Mouse (Mus musculus): Measurements from ENCODE around the gene Chic2. TPM values are rescaled to one million over a fixed set of nuclear protein-coding genes. Genes with fewer than 3 reads are reported as not detected.
A peak's percentile ranks its signal among the peaks of the same experiment; 100 is the strongest.

Chic2 gene
- polyA plus RNA-seq, 1 experiment from 2014 or later = 34.4 TPM

DNA sequence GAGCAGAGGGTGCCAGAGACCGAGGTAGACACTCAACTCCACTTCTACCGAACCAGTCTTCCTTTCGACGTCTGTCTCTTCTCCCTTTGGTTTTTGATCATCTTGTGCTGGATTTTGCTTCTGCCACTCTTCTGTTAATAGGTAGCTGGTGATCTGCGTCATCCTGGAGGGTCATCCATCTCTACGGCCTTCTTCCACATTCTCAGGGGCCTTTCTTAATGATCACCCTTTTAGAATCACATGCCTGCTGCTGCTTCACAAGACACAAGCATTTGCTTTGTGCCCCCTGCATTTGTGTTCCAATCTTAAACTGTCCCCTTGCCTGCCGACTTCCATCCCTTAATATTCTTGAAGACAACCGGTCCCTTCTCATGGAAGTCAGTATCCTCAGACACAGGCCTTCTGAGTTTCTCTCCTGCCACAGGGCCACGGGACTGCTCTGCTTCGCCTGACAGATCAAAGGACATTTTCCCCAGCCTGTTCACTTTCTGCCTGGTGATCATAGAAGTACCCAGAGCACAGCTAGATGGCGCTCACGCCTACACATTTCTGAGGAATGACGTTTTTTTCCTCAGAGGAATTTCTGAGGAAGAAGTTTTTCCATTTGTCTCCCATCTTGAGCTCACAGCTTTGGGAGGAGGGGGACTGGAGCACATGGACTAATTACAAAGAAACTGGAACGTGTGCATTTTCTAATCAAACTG is 83.6 kb downstream of the Chic2 start:
- Histone ChIP-seq H3K4me1 (peaks cover 18% of the 10 kb centered on the region), H3K27ac (no peak overlapping the region)
- WGBS = 28% methylated on average over 14 of the region's 14 CpGs

DNA sequence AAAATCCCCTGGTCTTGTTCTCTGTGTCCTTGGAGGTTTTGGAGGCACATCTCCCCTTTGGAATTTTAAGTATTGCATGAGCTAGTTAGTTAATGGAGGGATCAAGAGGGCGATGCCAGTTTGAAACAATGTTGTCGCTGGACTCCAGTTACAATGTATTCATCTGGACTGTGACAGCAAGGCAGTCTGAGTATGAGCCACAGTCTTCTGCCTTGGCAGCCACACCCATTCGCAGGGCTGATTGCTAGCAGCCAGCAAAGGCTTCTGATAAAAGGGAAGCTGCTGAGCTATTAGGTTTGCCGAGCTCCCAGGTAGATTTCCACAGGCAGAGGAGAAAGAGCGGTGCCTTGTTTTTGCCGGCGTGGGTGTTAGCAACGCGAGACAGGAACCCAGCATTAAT is 84.3 kb downstream of the Chic2 start:
- Histone ChIP-seq H3K27me3 (ENCODE audit: poor library complexity, severe bottlenecking) (peaks cover 99% of the 10 kb centered on the region), H3K4me1 (peaks cover 18% of the 10 kb centered on the region), H3K4me3 (no peak overlapping the region), H3K36me3 (replicated peaks) (no peaks in the 10 kb centered on the region), H3K27ac (no peak overlapping the region), H3K9me3 (no peaks in the 10 kb centered on the region)
- DNase-seq (ENCODE audit: extremely low spot score, low spot score) = no peak
- 64% methylated on average over 9 of the region's 9 CpGs for WGBS

More for the DNA sequence above, 83.6 kb downstream of the Chic2 start:
- peaks cover 96% of the 10 kb centered on the region for H3K27me3 ChIP-seq (ENCODE audit: poor library complexity, severe bottlenecking)
- H3K9me3 ChIP-seq = no peaks in the 10 kb centered on the region
- DNase-seq (ENCODE audit: extremely low spot score, low spot score) = peak; percentile 73
- no peak overlapping the region for H3K4me3 ChIP-seq
- no peaks in the 10 kb centered on the region for H3K36me3 ChIP-seq (replicated peaks)

DNA sequence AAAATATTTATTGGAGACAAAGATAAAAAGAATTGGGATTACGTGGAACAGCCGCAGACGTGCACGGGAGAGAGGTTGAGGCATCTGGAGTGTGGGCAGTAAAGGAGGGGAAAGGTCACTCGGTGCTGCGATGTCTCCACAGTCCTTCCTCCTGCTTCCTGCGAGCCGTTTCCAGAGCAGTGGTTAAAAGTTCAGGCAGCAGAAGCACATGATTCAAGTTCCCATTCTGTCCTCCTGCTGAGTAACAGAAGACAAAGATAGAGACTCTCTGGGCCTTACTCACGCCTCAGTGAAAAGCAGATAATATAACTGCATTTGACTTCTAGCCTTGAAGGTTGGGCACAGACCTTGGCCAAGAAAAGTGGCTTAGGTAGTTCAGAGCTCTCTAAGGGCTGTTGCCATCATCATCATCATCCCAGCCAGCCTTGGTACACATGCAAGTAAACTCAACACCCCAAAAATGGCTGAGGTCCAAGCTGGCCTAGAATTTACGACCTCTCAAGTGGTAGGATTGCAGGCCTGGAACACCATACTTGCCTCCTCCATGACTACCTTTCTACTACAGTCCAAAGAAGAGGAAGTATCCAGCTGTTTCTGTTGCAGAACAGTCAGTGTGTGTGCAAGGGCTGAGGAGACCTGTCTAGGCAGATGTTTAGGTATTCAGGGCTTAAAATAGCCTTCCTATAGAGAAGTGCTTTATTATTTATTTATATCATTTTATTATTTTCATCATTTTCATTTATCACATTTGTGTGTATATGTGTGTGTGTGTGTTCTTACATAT is 87.1 kb downstream of the Chic2 start:
- Histone ChIP-seq H3K36me3 (replicated peaks) (no peaks in the 10 kb centered on the region), H3K4me3 (no peak overlapping the region), H3K9me3 (no peaks in the 10 kb centered on the region), H3K27ac (no peak overlapping the region), H3K27me3 (ENCODE audit: poor library complexity, severe bottlenecking) (peaks cover 95% of the 10 kb centered on the region), H3K4me1 (peaks cover 18% of the 10 kb centered on the region)
- WGBS = 75% methylated on average over 10 of the region's 10 CpGs
- no peak for DNase-seq (ENCODE audit: extremely low spot score, low spot score)

DNA sequence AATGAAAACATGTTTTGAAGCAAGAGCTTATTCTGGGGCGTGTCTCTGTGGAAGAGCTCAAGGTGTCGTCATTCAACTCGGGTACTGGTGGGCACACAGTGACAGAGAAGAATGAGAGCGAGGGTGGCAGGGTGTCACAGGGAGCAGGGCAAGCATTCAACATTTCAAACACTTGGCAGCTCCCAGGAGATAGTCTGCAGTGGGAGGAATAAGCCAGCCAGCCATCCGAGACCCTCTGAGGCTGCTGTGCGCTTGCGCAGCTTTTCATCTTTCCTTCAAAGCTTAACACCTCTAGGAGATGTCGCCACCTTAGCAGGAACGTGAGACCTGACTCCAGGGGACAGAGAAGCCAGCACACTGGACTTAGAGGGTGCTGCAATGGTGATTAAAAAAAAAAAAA is 88.2 kb downstream of the Chic2 start:
- Histone ChIP-seq H3K27me3 (ENCODE audit: poor library complexity, severe bottlenecking) (peaks cover 94% of the 10 kb centered on the region), H3K27ac (no peak overlapping the region), H3K9me3 (no peaks in the 10 kb centered on the region), H3K4me3 (no peak overlapping the region), H3K36me3 (replicated peaks) (no peaks in the 10 kb centered on the region), H3K4me1 (peaks cover 15% of the 10 kb centered on the region)
- WGBS = 67% methylated on average over 9 of the region's 9 CpGs
- DNase-seq (ENCODE audit: extremely low spot score, low spot score) = no peak

DNA sequence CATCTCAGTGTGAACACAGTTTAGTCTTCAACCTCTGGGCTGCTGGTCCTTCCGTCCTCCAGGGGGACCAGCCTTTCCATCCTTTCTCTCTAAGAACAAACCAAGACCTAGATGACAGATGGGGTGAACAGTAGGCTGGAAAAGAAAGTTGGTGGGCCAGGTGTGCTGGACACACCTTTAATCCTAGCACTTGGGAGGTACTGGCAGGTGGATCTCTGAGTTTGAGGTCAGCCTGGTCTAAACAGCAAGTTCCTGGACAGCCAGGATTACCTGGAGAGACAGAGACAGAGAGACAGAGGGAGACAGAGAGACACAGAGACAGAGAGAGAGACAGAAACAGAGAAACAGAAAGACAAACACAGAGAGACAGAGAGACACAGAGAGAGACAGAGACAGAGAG is 89.0 kb downstream of the Chic2 start:
- Histone ChIP-seq H3K4me3 (no peak overlapping the region), H3K4me1 (peaks cover 8% of the 10 kb centered on the region), H3K36me3 (replicated peaks) (no peaks in the 10 kb centered on the region), H3K27ac (no peak overlapping the region), H3K27me3 (ENCODE audit: poor library complexity, severe bottlenecking) (peaks cover 94% of the 10 kb centered on the region), H3K9me3 (no peaks in the 10 kb centered on the region)
- DNase-seq (ENCODE audit: extremely low spot score, low spot score) = no peak
- 85% methylated on average over 1 of the region's 1 CpGs for WGBS

DNA sequence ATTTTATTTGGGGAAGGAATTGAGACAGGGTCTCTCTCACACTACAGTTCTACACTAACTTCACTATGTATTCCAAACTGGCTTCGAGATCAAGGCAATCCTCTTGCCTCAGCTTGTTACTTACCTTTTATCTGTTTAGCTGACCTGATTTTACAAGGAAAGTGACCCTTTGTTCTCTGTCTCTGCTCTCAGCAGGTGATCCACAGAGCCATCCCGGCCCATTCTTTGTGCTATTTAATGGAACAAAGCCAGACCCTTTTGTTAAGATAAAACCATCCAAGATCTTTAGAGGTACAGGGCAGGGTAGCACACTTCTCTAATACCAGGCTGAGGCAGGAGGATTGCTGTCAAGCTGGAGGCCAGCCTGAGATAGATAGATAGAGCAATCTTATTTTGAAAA is 91.6 kb downstream of the Chic2 start:
- Histone ChIP-seq H3K27me3 (ENCODE audit: poor library complexity, severe bottlenecking) (peaks cover 92% of the 10 kb centered on the region), H3K4me3 (no peak overlapping the region), H3K9me3 (no peaks in the 10 kb centered on the region), H3K27ac (no peak overlapping the region), H3K36me3 (replicated peaks) (no peaks in the 10 kb centered on the region), H3K4me1 (peaks cover 20% of the 10 kb centered on the region)
- DNase-seq (ENCODE audit: extremely low spot score, low spot score) = no peak
- 19% methylated on average over 2 of the region's 2 CpGs for WGBS

DNA sequence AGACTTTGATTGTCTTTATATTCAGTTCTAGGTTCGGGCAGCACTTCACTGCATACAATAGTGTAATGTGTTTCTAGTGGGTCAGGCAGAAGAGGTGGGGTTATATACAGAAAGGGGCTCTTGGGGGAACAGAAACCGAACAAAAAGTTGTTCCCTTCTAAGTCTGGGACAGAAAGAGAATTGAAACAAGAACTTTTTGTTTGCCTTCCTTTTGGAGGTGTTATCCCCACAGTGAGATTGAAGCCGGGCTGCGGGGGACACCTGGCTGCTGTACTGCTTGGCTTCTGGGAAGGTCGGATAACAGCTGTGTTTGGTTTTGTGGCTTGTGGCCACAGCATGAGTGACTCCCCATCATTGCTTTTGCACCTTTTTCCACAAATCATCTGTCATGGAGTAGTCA is 93.2 kb downstream of the Chic2 start:
- Histone ChIP-seq H3K4me3 (no peak overlapping the region), H3K27me3 (ENCODE audit: poor library complexity, severe bottlenecking) (peaks cover 88% of the 10 kb centered on the region), H3K4me1 (peaks cover 22% of the 10 kb centered on the region), H3K36me3 (replicated peaks) (no peaks in the 10 kb centered on the region), H3K27ac (no peak overlapping the region), H3K9me3 (no peaks in the 10 kb centered on the region)
- WGBS = 87% methylated on average over 5 of the region's 5 CpGs
- no peak for DNase-seq (ENCODE audit: extremely low spot score, low spot score)

DNA sequence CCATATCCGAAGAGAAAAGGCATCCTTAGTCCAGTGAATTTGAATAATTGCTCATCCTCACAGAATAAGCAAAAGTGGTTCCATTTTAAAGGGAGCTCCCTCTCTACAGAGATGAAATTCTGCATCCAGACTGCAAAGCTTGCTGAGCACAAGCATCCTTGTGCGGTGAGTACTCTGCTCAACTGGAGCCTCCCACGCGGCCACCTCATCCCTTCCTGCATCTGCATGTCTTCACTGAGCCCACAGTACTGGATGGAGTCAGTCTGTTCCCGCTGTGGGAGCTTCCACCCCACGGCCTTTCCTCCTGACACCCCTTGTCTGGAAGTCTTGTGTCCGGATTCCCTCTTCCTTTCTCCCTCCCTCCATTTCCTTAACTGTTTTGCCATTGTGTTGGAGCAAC is 95.3 kb downstream of the Chic2 start:
- Histone ChIP-seq H3K36me3 (replicated peaks) (no peaks in the 10 kb centered on the region), H3K9me3 (no peaks in the 10 kb centered on the region), H3K27ac (no peak overlapping the region), H3K4me3 (no peak overlapping the region), H3K4me1 (peaks cover 21% of the 10 kb centered on the region), H3K27me3 (ENCODE audit: poor library complexity, severe bottlenecking) (peaks cover 87% of the 10 kb centered on the region)
- WGBS = 76% methylated on average over 7 of the region's 7 CpGs
- DNase-seq (ENCODE audit: extremely low spot score, low spot score) = no peak

DNA sequence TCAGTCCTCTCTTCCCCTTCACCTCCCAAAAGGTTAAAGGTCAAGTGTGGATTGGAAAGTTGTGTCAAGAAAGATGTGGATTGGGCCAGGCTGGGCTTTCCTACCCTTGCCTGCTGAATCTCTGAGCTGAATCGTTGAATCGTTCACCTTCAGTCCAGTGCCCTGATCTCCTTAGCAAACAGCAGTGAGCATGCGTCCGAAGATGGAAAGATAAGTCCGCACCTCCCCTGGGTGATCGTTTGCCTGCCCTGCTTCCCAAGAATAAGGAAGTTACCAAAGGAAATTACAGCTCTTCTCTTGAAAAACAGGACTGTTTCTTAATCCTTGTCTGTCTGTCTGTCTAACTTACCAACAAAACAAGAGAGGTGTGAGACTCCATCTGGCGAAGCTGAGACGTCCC is 96.1 kb downstream of the Chic2 start:
- Histone ChIP-seq H3K27ac (no peak overlapping the region), H3K4me1 (peaks cover 29% of the 10 kb centered on the region), H3K9me3 (no peaks in the 10 kb centered on the region), H3K36me3 (replicated peaks) (no peaks in the 10 kb centered on the region), H3K4me3 (no peak overlapping the region), H3K27me3 (ENCODE audit: poor library complexity, severe bottlenecking) (peaks cover 83% of the 10 kb centered on the region)
- 69% methylated on average over 8 of the region's 8 CpGs for WGBS
- no peak for DNase-seq (ENCODE audit: extremely low spot score, low spot score)

Other genes starting within 250 kb of the Chic2 start
- gene Gsx2, start 30.8 kb upstream of the Chic2 start, polyA plus RNA-seq (2016; fragmentation: Nextera tagmentation; extraction: Ambion mirVana) = 8.8 and 10.5 TPM in 2 replicates
- gene Pdgfra, start 107.5 kb upstream of the Chic2 start, polyA plus RNA-seq (2016; fragmentation: Nextera tagmentation; extraction: Ambion mirVana) = 20.2 and 23.5 TPM in 2 replicates

Data from forebrain, embryonic 10.5 days (tissue).